9 mouse cellular contexts compared by ENCODE assay signal in the genomic region with DNA sequence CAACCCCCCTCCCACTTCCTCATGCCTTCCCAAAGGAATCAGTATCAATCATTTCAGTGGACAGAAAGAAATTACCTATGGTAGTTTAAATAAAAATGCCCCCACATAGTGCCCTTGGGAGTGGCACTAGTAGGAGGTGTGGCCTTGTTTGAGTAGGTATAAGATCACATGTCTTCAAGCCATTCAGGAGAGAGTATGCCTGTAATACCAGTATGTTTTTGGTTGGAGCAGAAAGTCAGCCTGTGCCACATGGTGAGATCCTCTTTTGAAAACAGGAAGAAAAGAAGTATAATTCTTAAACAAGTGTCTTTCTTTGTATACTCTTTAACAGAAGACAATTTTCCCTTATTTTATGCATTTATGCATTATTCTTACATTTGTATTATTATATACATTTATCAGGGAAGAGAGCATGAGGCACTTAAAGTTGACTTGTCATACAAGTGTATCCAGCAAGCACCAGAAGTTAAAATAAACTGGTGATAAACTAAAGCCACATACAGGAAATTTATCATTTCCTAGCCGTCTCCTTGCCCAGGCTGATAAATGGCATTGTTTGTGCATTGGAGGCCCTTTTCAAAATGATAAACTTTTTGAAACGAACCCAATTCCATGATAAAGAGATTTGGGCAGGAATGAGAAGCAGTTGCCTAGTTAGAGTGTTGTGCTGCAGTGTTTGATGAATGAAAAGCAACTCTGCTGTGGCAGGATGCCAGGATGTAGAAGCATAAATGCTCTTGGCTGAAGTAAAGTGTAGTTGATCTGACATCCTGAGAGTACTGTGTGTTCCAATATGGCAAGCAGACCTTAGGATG.
A peak's percentile ranks its signal among the peaks of the same experiment; 100 is the strongest.
DNase-seq lines count a peak whose midpoint lies in the region; ATAC-seq lines count a peak whose summit lies in the region.
"Had no signal": no experiment of that assay in that cellular context is flagged by ENCODE, and none has a peak within 500 bp of the region (broad histone marks: within the 10 kb centered on the region; RNA-seq: fewer than 3 reads in every experiment).

No protein-coding gene starts in this region.

- no peaks in the 10 kb centered on the region for H3K4me1 ChIP-seq in hindbrain, embryonic 14.5 days (replicated peaks; ENCODE audit: control insufficient read depth, insufficient read depth, low read length)
- no peaks in the 10 kb centered on the region for H3K4me1 ChIP-seq in hindbrain, embryonic 10.5 days (replicated peaks)
- H3K4me1 ChIP-seq in liver, embryonic 13.5 days (replicated peaks): 0 out of 2 replicates have a peak, but pooled peaks cover 5% of the 10 kb centered on the region

- H3K9ac ChIP-seq in hindbrain, embryonic 14.5 days: no peak overlapping the region
- no peak overlapping the region for H3K9ac ChIP-seq in liver, embryonic 13.5 days

- no peaks in the 10 kb centered on the region for H3K27me3 ChIP-seq in hindbrain, embryonic 14.5 days (ENCODE audit: control insufficient read depth, insufficient read depth, low read length)
- no peaks in the 10 kb centered on the region for H3K27me3 ChIP-seq in hindbrain, embryonic 10.5 days (ENCODE audit: insufficient read depth, poor library complexity, severe bottlenecking)
- no peaks in the 10 kb centered on the region for H3K27me3 ChIP-seq in liver, embryonic 13.5 days

- no peaks in the 10 kb centered on the region for H3K9me3 ChIP-seq in hindbrain, embryonic 14.5 days (ENCODE audit: control insufficient read depth, low read length)
- H3K9me3 ChIP-seq in hindbrain, embryonic 10.5 days: no peaks in the 10 kb centered on the region
- H3K9me3 ChIP-seq in liver, embryonic 13.5 days (replicated peaks): no peaks in the 10 kb centered on the region

- H3K36me3 ChIP-seq in hindbrain, embryonic 14.5 days (replicated peaks; ENCODE audit: control insufficient read depth, insufficient read depth): no peaks in the 10 kb centered on the region
- H3K36me3 ChIP-seq in hindbrain, embryonic 10.5 days: no peaks in the 10 kb centered on the region
- no peaks in the 10 kb centered on the region for H3K36me3 ChIP-seq in liver, embryonic 13.5 days

- H3K4me3 ChIP-seq in hindbrain, embryonic 14.5 days (replicated peaks; ENCODE audit: low read length): no peak overlapping the region
- H3K4me3 ChIP-seq in hindbrain, embryonic 10.5 days: no peak overlapping the region
- H3K4me3 ChIP-seq in liver, embryonic 13.5 days (replicated peaks): no peak overlapping the region

- 43% methylated on average over 2 of the region's 2 CpGs for WGBS in hindbrain, embryonic 14.5 days
- WGBS in hindbrain, embryonic 10.5 days: 66% methylated on average over 2 of the region's 2 CpGs
- WGBS in liver, embryonic 13.5 days (ENCODE audit: insufficient replicate concordance): 5% methylated on average over 2 of the region's 2 CpGs

- H3K4me2 ChIP-seq in hindbrain, embryonic 14.5 days (replicated peaks): no peak overlapping the region
- no peak overlapping the region for H3K4me2 ChIP-seq in liver, embryonic 13.5 days

- no peak overlapping the region for H3K27ac ChIP-seq in hindbrain, embryonic 14.5 days
- no peak overlapping the region for H3K27ac ChIP-seq in hindbrain, embryonic 10.5 days
- H3K27ac ChIP-seq in liver, embryonic 13.5 days: no peak overlapping the region

- ATAC-seq in hindbrain, embryonic 14.5 days (ENCODE audit: low FRiP score): no peak
- peak; percentile 85 for ATAC-seq in liver, embryonic 13.5 days (ENCODE audit: low read depth)

- peak; percentile 63 for DNase-seq in hindbrain, embryonic 14.5 days (ENCODE audit: low spot score)
- DNase-seq in hindbrain, embryonic 10.5 days (ENCODE audit: low spot score): no peak
- peak; percentile 11 for DNase-seq in right cerebral cortex, postnatal 14 days
- DNase-seq in right cerebral cortex, adult 2 months (ENCODE audit: low spot score in 2 of 2): no peak
- DNase-seq in liver, embryonic 13.5 days: no peak
- DNase-seq in urinary bladder, adult 18-20 months (ENCODE audit: low spot score in 2 of 2): no peak
- DNase-seq in ovary, adult 18-20 months (ENCODE audit: low spot score): no peak
- DNase-seq in kidney, adult 9 months: no peak
- DNase-seq: cerebellum, adult 11-12 months had no signal

Comparison
In these comparisons a context has a peak if more than half of its experiments do, and no peak if none do; other contexts are left out.
1. DNase-seq: peak in hindbrain, embryonic 14.5 days (single experiment) and right cerebral cortex, postnatal 14 days (single experiment); none in hindbrain, embryonic 10.5 days (single experiment), right cerebral cortex, adult 2 months (0 of 2), liver, embryonic 13.5 days (single experiment), urinary bladder, adult 18-20 months (0 of 2), ovary, adult 18-20 months (single experiment) and kidney, adult 9 months (single experiment).